Mouse (Mus musculus): ENCODE measurements around the gene Vmac. TPM values are rescaled to one million over a fixed set of nuclear protein-coding genes. Genes with fewer than 3 reads are reported as not detected.

Gene Vmac
- polyA plus RNA-seq, 1 experiment from 2014 or later: 17.7 TPM

- no peak for ATAC-seq (ENCODE audit: insufficient number of reproducible peaks, insufficient read depth, low FRiP score, low read depth)
- Histone ChIP-seq H3K27me3 (ENCODE audit: control insufficient read depth, insufficient read depth, low read length) (peaks cover 3% of the 10 kb centered on the region), H3K9me3 (ENCODE audit: control insufficient read depth, low read length) (0 out of 2 replicates have a peak, but pooled peaks cover 3% of the 10 kb centered on the region), H3K9ac (ENCODE audit: low read length) (no peak overlapping the region), H3K4me2 (ENCODE audit: low read length) (no peak overlapping the region), H3K4me3 (ENCODE audit: control insufficient read depth in 1 of 2, insufficient read depth in 1 of 2, low read depth in 1 of 2, low read length in 2 of 2) (no peak overlapping the region), H3K36me3 (ENCODE audit: control insufficient read depth, insufficient read depth, low read length) (no peaks in the 10 kb centered on the region; the same call in 1 of the 2 replicates), H3K27ac (replicated peaks in 1 of 2; ENCODE audit: control insufficient read depth in 1 of 2, insufficient read depth in 1 of 2, low read depth in 2 of 2, low read length in 2 of 2) (no peak overlapping the region), H3K4me1 (ENCODE audit: control insufficient read depth in 2 of 2, insufficient read depth in 2 of 2, low read length in 2 of 2) (peaks cover 25 to 31% of the 10 kb centered on the region in 2 experiments)
- 59% methylated on average over 2 of the region's 2 CpGs for WGBS
Observed at GRCm38 (mm10) chr17:56729656-56730055, 11.8 kb upstream of the Vmac start.

- H3K36me3 ChIP-seq (ENCODE audit: control insufficient read depth, insufficient read depth, low read length): peaks cover 4% of the 10 kb centered on the region; the same call in 1 of the 2 replicates
- H3K27ac ChIP-seq (replicated peaks in 1 of 2; ENCODE audit: control insufficient read depth in 1 of 2, insufficient read depth in 1 of 2, low read depth in 2 of 2, low read length in 2 of 2): peak overlapping the region in 1 of 2 experiments; percentile 65; a peak in 2 of 4 replicates
- H3K4me2 ChIP-seq (ENCODE audit: low read length): no peak overlapping the region
- no peak overlapping the region for H3K9ac ChIP-seq (ENCODE audit: low read length)
- peaks cover 3% of the 10 kb centered on the region for H3K27me3 ChIP-seq (ENCODE audit: control insufficient read depth, insufficient read depth, low read length)
- no peak overlapping the region for H3K4me3 ChIP-seq (ENCODE audit: control insufficient read depth in 1 of 2, insufficient read depth in 1 of 2, low read depth in 1 of 2, low read length in 2 of 2)
- peaks cover 25 to 31% of the 10 kb centered on the region in 2 experiments for H3K4me1 ChIP-seq (ENCODE audit: control insufficient read depth in 2 of 2, insufficient read depth in 2 of 2, low read length in 2 of 2)
- ATAC-seq (ENCODE audit: insufficient number of reproducible peaks, insufficient read depth, low FRiP score, low read depth): no peak
- 43% methylated on average over 6 of the region's 6 CpGs for WGBS
- 0 out of 2 replicates have a peak, but pooled peaks cover 3% of the 10 kb centered on the region for H3K9me3 ChIP-seq (ENCODE audit: control insufficient read depth, low read length)
Observed at GRCm38 (mm10) chr17:56729151-56729550, 11.3 kb upstream of the Vmac start.

GRCm38 (mm10) chr17:56728117-56728516 is 10.3 kb upstream of the Vmac start:
- Histone ChIP-seq H3K36me3 (ENCODE audit: control insufficient read depth, insufficient read depth, low read length) (peaks cover 14% of the 10 kb centered on the region), H3K4me2 (ENCODE audit: low read length) (peak overlapping the region; percentile 34), H3K9me3 (ENCODE audit: control insufficient read depth, low read length) (0 out of 2 replicates have a peak, but pooled peaks cover 3% of the 10 kb centered on the region), H3K27me3 (ENCODE audit: control insufficient read depth, insufficient read depth, low read length) (peaks cover 2% of the 10 kb centered on the region), H3K9ac (ENCODE audit: low read length) (peak overlapping the region; percentile 44; the same call in 1 of the 2 replicates), H3K27ac (replicated peaks in 1 of 2; ENCODE audit: control insufficient read depth in 1 of 2, insufficient read depth in 1 of 2, low read depth in 2 of 2, low read length in 2 of 2) (peak overlapping the region; percentile 65 to 71), H3K4me1 (ENCODE audit: control insufficient read depth in 2 of 2, insufficient read depth in 2 of 2, low read length in 2 of 2) (peaks cover 25 to 35% of the 10 kb centered on the region in 2 experiments), H3K4me3 (ENCODE audit: control insufficient read depth in 1 of 2, insufficient read depth in 1 of 2, low read depth in 1 of 2, low read length in 2 of 2) (peak overlapping the region in 1 of 2 experiments; percentile 6; a peak in 1 of 4 replicates)
- WGBS: 10% methylated on average over 12 of the region's 12 CpGs
- ATAC-seq (ENCODE audit: insufficient number of reproducible peaks, insufficient read depth, low FRiP score, low read depth): peak; percentile 64

- Histone ChIP-seq H3K27ac (replicated peaks in 1 of 2; ENCODE audit: control insufficient read depth in 1 of 2, insufficient read depth in 1 of 2, low read depth in 2 of 2, low read length in 2 of 2) (peak overlapping the region; percentile 65 to 71), H3K4me1 (ENCODE audit: control insufficient read depth in 2 of 2, insufficient read depth in 2 of 2, low read length in 2 of 2) (peaks cover 25 to 36% of the 10 kb centered on the region in 2 experiments)
- peak; percentile 29; the same call in 1 of the 2 replicates for ATAC-seq (ENCODE audit: insufficient number of reproducible peaks, insufficient read depth, low FRiP score, low read depth)
Observed at GRCm38 (mm10) chr17:56727659-56728058, 9.8 kb upstream of the Vmac start.

GRCm38 (mm10) chr17:56727029-56727649 is 9.3 kb upstream of the Vmac start:
- H3K4me3 ChIP-seq (ENCODE audit: control insufficient read depth in 1 of 2, insufficient read depth in 1 of 2, low read depth in 1 of 2, low read length in 2 of 2): no peak overlapping the region
- H3K9ac ChIP-seq (ENCODE audit: low read length): peak overlapping the region; percentile 44; the same call in 1 of the 2 replicates
- H3K36me3 ChIP-seq (ENCODE audit: control insufficient read depth, insufficient read depth, low read length): peaks cover 24% of the 10 kb centered on the region
- H3K9me3 ChIP-seq (ENCODE audit: control insufficient read depth, low read length): 0 out of 2 replicates have a peak, but pooled peaks cover 3% of the 10 kb centered on the region
- 13% methylated on average over 7 of the region's 7 CpGs for WGBS
- peak overlapping the region; percentile 18 to 65 for H3K27ac ChIP-seq (replicated peaks in 1 of 2; ENCODE audit: control insufficient read depth in 1 of 2, insufficient read depth in 1 of 2, low read depth in 2 of 2, low read length in 2 of 2)
- no peaks in the 10 kb centered on the region for H3K27me3 ChIP-seq (ENCODE audit: control insufficient read depth, insufficient read depth, low read length)
- H3K4me2 ChIP-seq (ENCODE audit: low read length): peak overlapping the region; percentile 34
- no peak for ATAC-seq (ENCODE audit: insufficient number of reproducible peaks, insufficient read depth, low FRiP score, low read depth)
- peaks cover 25 to 36% of the 10 kb centered on the region in 2 experiments for H3K4me1 ChIP-seq (ENCODE audit: control insufficient read depth in 2 of 2, insufficient read depth in 2 of 2, low read length in 2 of 2)

More at GRCm38 (mm10) chr17:56727659-56728058, 9.8 kb upstream of the Vmac start:
- Histone ChIP-seq H3K4me2 (ENCODE audit: low read length) (peak overlapping the region; percentile 34), H3K36me3 (ENCODE audit: control insufficient read depth, insufficient read depth, low read length) (peaks cover 18% of the 10 kb centered on the region), H3K9ac (ENCODE audit: low read length) (peak overlapping the region; percentile 44; the same call in 1 of the 2 replicates), H3K4me3 (ENCODE audit: control insufficient read depth in 1 of 2, insufficient read depth in 1 of 2, low read depth in 1 of 2, low read length in 2 of 2) (peak overlapping the region in 1 of 2 experiments; percentile 6; a peak in 1 of 4 replicates), H3K9me3 (ENCODE audit: control insufficient read depth, low read length) (0 out of 2 replicates have a peak, but pooled peaks cover 3% of the 10 kb centered on the region), H3K27me3 (ENCODE audit: control insufficient read depth, insufficient read depth, low read length) (no peaks in the 10 kb centered on the region)
- WGBS: 12% methylated on average over 12 of the region's 12 CpGs

- Histone ChIP-seq H3K4me2 (ENCODE audit: low read length) (no peak overlapping the region), H3K4me3 (ENCODE audit: control insufficient read depth in 1 of 2, insufficient read depth in 1 of 2, low read depth in 1 of 2, low read length in 2 of 2) (no peak overlapping the region), H3K27ac (replicated peaks in 1 of 2; ENCODE audit: control insufficient read depth in 1 of 2, insufficient read depth in 1 of 2, low read depth in 2 of 2, low read length in 2 of 2) (no peak overlapping the region), H3K36me3 (ENCODE audit: control insufficient read depth, insufficient read depth, low read length) (peaks cover 46% of the 10 kb centered on the region), H3K27me3 (ENCODE audit: control insufficient read depth, insufficient read depth, low read length) (no peaks in the 10 kb centered on the region), H3K4me1 (ENCODE audit: control insufficient read depth in 2 of 2, insufficient read depth in 2 of 2, low read length in 2 of 2) (peaks cover 18 to 36% of the 10 kb centered on the region in 2 experiments), H3K9me3 (ENCODE audit: control insufficient read depth, low read length) (0 out of 2 replicates have a peak, but pooled peaks cover 3% of the 10 kb centered on the region), H3K9ac (ENCODE audit: low read length) (0 out of 2 replicates have a peak overlapping the region, but pooled peaks have one; percentile 21)
- ATAC-seq (ENCODE audit: insufficient number of reproducible peaks, insufficient read depth, low FRiP score, low read depth): no peak
- WGBS: 80% methylated on average over 11 of the region's 11 CpGs
Observed at GRCm38 (mm10) chr17:56723419-56724161, 5.8 kb upstream of the Vmac start.

GRCm38 (mm10) chr17:56722441-56722840 is 4.6 kb upstream of the Vmac start:
- no peak overlapping the region for H3K27ac ChIP-seq (replicated peaks in 1 of 2; ENCODE audit: control insufficient read depth in 1 of 2, insufficient read depth in 1 of 2, low read depth in 2 of 2, low read length in 2 of 2)
- H3K36me3 ChIP-seq (ENCODE audit: control insufficient read depth, insufficient read depth, low read length): peaks cover 46% of the 10 kb centered on the region
- H3K4me2 ChIP-seq (ENCODE audit: low read length): no peak overlapping the region
- peaks cover 9 to 29% of the 10 kb centered on the region in 2 experiments for H3K4me1 ChIP-seq (ENCODE audit: control insufficient read depth in 2 of 2, insufficient read depth in 2 of 2, low read length in 2 of 2)
- 88% methylated on average over 5 of the region's 5 CpGs for WGBS
- no peaks in the 10 kb centered on the region for H3K27me3 ChIP-seq (ENCODE audit: control insufficient read depth, insufficient read depth, low read length)
- ATAC-seq (ENCODE audit: insufficient number of reproducible peaks, insufficient read depth, low FRiP score, low read depth): no peak
- H3K9ac ChIP-seq (ENCODE audit: low read length): peak overlapping the region; percentile 21; the same call in 1 of the 2 replicates
- 0 out of 2 replicates have a peak, but pooled peaks cover 3% of the 10 kb centered on the region for H3K9me3 ChIP-seq (ENCODE audit: control insufficient read depth, low read length)
- no peak overlapping the region for H3K4me3 ChIP-seq (ENCODE audit: control insufficient read depth in 1 of 2, insufficient read depth in 1 of 2, low read depth in 1 of 2, low read length in 2 of 2)
